Mouse (Mus musculus) forebrain, embryonic 12.5 days (tissue): ENCODE measurements at regions not wholly inside any gene's neighbourhood (a gene's known extent, or its start where the extent isn't known, plus 50 kb on each side); places are given as distances from the start of the nearest gene placed in this dataset.

Experiments
- ATAC-seq: fragments of 200-750 bp; cut with Nextera tagmentation; 2 replicates; pipeline ENCODE4 v1.8.0; 2017; ENCODE audit warnings: moderate TSS enrichment; ENCODE audit not compliant: low FRiP score
- H3K27ac ChIP-seq: fragments of 300-500 bp; sonication (generic); 2 replicates; pipeline ENCODE4 v1.5.1; 2016; ENCODE audit warnings: mild to moderate bottlenecking
- H3K27me3 ChIP-seq: fragments of 300-500 bp; sonication (generic); 2 replicates; pipeline ENCODE4 v1.6.1; 2016; ENCODE audit warnings: mild to moderate bottlenecking
- H3K36me3 ChIP-seq: fragments of 300-500 bp; sonication (generic); replicated peaks from 2 replicates; pipeline ENCODE4 v1.6.1; 2016; ENCODE audit warnings: mild to moderate bottlenecking
- H3K4me1 ChIP-seq: fragments of 300-500 bp; sonication (generic); 2 replicates; pipeline ENCODE4 v1.6.1; 2016
- H3K4me2 ChIP-seq: fragments of 300-500 bp; sonication (generic); 2 replicates; pipeline ENCODE4 v1.6.1; 2016; ENCODE audit warnings: mild to moderate bottlenecking, moderate library complexity
- H3K4me3 ChIP-seq: fragments of 300-500 bp; sonication (generic); replicated peaks from 2 replicates; pipeline ENCODE4 v1.5.1; 2016; ENCODE audit warnings: mild to moderate bottlenecking
- H3K9ac ChIP-seq: fragments of 300-500 bp; sonication (generic); 2 replicates; pipeline ENCODE4 v1.6.1; 2016; ENCODE audit warnings: mild to moderate bottlenecking
- H3K9me3 ChIP-seq: fragments of 300-500 bp; sonication (generic); 2 replicates; pipeline ENCODE4 v1.6.1; 2016
- WGBS: fragments of 180-500 bp; shearing (Covaris S2); methylation state at CpG from one replicate; pipeline ENCODE4 v1.1.7; 2016; 5-methylcytosine and 5-hydroxymethylcytosine counted together

DNA sequence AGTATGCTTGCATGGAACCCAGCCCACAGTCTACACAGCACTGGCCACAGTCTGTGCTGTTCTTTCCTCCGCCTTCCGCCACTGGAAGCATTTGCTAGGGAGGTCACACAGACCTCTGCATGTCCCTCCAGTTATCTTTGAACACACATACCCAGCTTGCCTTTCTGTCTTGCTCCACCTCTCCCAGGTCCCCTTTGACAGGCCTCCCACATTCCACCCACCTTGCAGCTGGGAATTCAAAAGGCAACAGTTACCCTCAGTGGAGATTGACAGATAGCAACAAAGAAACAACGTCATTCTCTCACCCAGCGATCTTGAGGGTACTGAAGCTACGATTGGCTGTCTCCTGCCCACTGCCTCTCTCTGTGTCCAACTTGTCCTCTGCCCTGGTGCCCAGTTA, 290.7 kb upstream of the Zmiz1 start:
- Histone ChIP-seq H3K4me2 (no peak overlapping the region), H3K9me3 (no peaks in the 10 kb centered on the region), H3K4me1 (peaks cover 12% of the 10 kb centered on the region), H3K27me3 (no peaks in the 10 kb centered on the region), H3K36me3 (no peaks in the 10 kb centered on the region), H3K27ac (no peak overlapping the region), H3K4me3 (no peak overlapping the region), H3K9ac (no peak overlapping the region)
- WGBS: 53% methylated on average over 5 of the region's 5 CpGs
- ATAC-seq: no peak

DNA sequence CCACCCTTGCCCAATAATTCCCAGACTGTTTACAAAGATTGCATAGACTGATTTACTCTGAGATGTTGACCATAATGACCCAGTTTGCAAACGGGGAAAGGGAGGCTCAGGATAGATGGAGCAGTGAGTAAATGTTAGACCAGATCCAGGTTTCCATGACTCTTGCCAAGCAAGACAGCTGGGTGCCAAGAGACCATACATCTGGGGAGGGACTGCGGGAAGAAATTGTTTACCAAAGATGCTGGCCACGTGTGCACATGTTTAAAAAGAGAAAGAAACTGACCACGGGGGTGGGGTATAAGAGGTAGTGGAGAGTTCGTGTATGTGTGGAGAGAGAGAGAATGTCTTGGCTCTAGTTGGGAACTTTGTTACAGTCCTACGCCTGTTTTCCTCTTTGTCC, 285.7 kb upstream of the Zmiz1 start:
- peaks cover 5% of the 10 kb centered on the region; the same call in 1 of the 2 replicates for H3K4me1 ChIP-seq
- H3K4me3 ChIP-seq: no peak overlapping the region
- no peak overlapping the region for H3K9ac ChIP-seq
- 82% methylated on average over 6 of the region's 6 CpGs for WGBS
- H3K27me3 ChIP-seq: no peaks in the 10 kb centered on the region
- ATAC-seq: no peak
- no peak overlapping the region for H3K27ac ChIP-seq
- H3K4me2 ChIP-seq: no peak overlapping the region
- no peaks in the 10 kb centered on the region for H3K36me3 ChIP-seq
- H3K9me3 ChIP-seq: no peaks in the 10 kb centered on the region

DNA sequence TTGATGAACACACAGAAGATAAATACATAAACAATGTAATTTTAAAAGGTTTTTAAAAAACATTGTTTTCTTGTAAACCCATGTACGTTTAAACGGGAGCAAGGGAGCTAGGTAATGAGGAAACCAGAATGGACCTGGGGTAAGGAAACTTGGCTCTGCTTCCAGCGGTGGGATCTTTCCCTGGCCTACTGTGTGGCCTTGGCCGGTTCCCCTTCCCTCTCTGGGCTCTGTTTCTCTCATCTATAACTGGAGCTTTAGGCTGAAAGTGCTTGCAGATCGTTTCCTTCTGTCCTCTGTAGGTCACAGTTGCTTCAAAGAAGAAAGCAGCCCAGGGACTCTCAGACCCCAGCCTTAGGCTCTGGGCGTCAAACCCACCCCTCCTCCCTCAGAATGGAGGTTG, 285.1 kb upstream of the Zmiz1 start:
- no peaks in the 10 kb centered on the region for H3K27me3 ChIP-seq
- no peaks in the 10 kb centered on the region for H3K9me3 ChIP-seq
- no peak overlapping the region for H3K4me2 ChIP-seq
- H3K36me3 ChIP-seq: no peaks in the 10 kb centered on the region
- ATAC-seq: no peak
- no peak overlapping the region for H3K9ac ChIP-seq
- 83% methylated on average over 6 of the region's 6 CpGs for WGBS
- H3K4me3 ChIP-seq: no peak overlapping the region
- no peaks in the 10 kb centered on the region for H3K4me1 ChIP-seq
- no peak overlapping the region for H3K27ac ChIP-seq

DNA sequence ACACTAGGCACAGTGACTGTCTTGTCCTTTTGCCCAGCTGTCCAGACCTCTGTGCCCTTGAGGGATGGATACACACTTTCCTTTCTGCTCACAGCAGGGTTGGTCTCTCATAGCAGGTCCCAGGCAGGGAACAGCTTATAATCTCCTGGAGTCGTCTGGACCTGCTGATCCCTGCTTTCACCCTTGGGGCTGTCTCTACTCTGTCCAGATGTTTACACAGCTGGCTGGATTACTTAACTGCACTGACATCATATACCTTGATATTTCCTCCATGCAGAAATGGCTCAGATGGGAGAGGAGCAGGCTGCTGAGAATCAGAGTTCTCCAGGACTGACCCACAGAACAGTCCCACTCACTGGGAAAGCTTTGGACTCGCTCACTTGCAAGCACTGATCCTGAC, 284.6 kb upstream of the Zmiz1 start:
- H3K36me3 ChIP-seq: no peaks in the 10 kb centered on the region
- WGBS: 61% methylated on average over 2 of the region's 2 CpGs
- H3K27me3 ChIP-seq: no peaks in the 10 kb centered on the region
- H3K4me3 ChIP-seq: no peak overlapping the region
- H3K4me2 ChIP-seq: no peak overlapping the region
- H3K9ac ChIP-seq: no peak overlapping the region
- no peaks in the 10 kb centered on the region for H3K4me1 ChIP-seq
- no peak for ATAC-seq
- H3K9me3 ChIP-seq: no peaks in the 10 kb centered on the region
- H3K27ac ChIP-seq: no peak overlapping the region

DNA sequence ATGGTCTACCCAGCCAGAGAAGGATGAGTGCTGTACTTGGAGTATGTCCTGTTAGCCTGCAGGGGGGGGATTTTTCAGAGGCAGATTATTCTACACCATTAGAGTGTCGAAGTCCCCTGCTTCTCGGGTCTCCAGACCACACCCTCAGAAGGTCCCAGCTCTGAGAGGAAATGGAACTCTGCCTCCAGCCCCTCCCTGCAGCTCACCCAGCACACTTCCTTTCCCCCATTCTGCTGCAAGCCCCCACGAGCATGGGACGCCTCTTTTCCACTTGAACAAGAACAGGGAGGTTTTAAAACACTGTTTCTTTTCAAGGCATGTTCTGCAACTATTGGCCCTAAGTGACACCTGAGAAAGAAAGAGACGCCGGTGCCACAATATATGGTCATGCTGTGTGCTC, 282.8 kb upstream of the Zmiz1 start:
- Histone ChIP-seq H3K27me3 (no peaks in the 10 kb centered on the region), H3K36me3 (no peaks in the 10 kb centered on the region), H3K9ac (no peak overlapping the region), H3K27ac (no peak overlapping the region), H3K9me3 (no peaks in the 10 kb centered on the region), H3K4me3 (no peak overlapping the region), H3K4me1 (peaks cover 8% of the 10 kb centered on the region), H3K4me2 (no peak overlapping the region)
- no peak for ATAC-seq
- WGBS: 81% methylated on average over 6 of the region's 6 CpGs

DNA sequence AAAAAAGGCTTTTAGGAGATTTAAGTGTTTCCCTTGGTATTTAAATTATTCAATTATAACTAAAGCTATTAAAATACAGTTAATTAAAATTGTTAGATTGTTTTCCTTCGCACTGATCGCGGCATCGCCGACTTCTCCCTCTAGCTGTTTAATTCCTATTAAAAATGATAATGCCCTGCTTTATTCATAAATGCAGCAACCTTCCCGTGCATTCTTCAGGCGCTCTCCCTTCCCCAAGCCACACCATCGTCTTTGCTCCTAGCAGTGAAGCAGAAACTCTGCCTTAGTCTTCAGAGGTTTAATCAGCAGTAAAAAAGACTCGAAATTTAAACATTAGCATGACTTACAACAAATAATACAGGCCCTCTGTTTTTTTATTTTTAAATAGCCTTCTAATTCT, 278.9 kb upstream of the Zmiz1 start:
- ATAC-seq: no peak
- H3K36me3 ChIP-seq: no peaks in the 10 kb centered on the region
- H3K9me3 ChIP-seq: no peaks in the 10 kb centered on the region
- peaks cover 12% of the 10 kb centered on the region for H3K4me1 ChIP-seq
- no peak overlapping the region for H3K27ac ChIP-seq
- H3K4me2 ChIP-seq: no peak overlapping the region
- no peak overlapping the region for H3K4me3 ChIP-seq
- H3K27me3 ChIP-seq: no peaks in the 10 kb centered on the region
- 59% methylated on average over 9 of the region's 9 CpGs for WGBS
- H3K9ac ChIP-seq: no peak overlapping the region

DNA sequence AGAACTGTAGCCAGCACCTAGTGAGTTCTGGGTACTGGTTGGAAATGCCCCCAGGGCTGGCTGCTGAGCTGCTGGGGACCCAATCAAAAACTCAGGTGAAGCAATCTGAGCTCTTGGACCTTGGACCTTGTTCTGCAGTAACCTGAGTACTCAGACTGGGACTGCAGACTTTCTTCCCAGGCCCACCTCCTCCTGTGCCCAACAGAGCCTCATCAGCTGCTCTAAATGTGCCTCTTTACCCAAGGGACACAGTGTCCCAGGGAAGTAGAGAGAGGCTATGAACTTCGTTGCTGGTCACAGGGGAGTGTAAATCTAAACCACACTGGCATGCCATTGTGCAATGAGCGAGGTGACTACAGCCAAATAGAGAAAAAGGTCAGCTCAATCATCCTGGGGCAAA, 277.6 kb upstream of the Zmiz1 start:
- WGBS: 69% methylated on average over 2 of the region's 2 CpGs

DNA sequence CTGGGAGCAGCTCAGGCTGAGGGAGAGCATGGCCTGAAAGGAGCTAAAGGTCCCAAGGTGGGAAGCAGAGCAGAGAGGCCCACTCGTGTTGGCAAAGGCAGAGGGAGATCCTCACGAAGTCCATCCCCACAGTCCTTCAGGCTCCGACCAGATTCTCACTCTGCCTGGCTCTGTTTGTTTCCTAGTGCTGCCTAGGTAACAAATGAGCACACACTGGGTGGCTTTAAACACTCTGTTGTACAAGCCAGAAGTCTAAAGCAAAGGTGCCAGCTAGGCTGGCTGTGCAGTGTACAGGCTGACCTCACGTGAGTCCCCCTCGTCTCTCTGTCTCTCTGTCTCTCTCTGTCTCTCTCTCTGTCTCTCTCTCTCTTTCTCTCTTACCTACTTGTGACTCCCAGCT, 274.9 kb upstream of the Zmiz1 start:
- no peaks in the 10 kb centered on the region for H3K36me3 ChIP-seq
- H3K4me3 ChIP-seq: no peak overlapping the region
- H3K9ac ChIP-seq: no peak overlapping the region
- H3K4me1 ChIP-seq: peaks cover 30% of the 10 kb centered on the region
- no peak overlapping the region for H3K4me2 ChIP-seq
- no peak for ATAC-seq
- no peaks in the 10 kb centered on the region for H3K9me3 ChIP-seq
- 76% methylated on average over 5 of the region's 5 CpGs for WGBS
- no peaks in the 10 kb centered on the region for H3K27me3 ChIP-seq
- no peak overlapping the region for H3K27ac ChIP-seq

More for the DNA sequence above, 277.6 kb upstream of the Zmiz1 start:
- H3K9ac ChIP-seq: no peak overlapping the region
- H3K9me3 ChIP-seq: no peaks in the 10 kb centered on the region
- H3K36me3 ChIP-seq: no peaks in the 10 kb centered on the region
- no peak overlapping the region for H3K27ac ChIP-seq
- no peak for ATAC-seq
- H3K4me3 ChIP-seq: no peak overlapping the region
- H3K27me3 ChIP-seq: no peaks in the 10 kb centered on the region
- H3K4me1 ChIP-seq: peaks cover 23% of the 10 kb centered on the region
- H3K4me2 ChIP-seq: no peak overlapping the region

DNA sequence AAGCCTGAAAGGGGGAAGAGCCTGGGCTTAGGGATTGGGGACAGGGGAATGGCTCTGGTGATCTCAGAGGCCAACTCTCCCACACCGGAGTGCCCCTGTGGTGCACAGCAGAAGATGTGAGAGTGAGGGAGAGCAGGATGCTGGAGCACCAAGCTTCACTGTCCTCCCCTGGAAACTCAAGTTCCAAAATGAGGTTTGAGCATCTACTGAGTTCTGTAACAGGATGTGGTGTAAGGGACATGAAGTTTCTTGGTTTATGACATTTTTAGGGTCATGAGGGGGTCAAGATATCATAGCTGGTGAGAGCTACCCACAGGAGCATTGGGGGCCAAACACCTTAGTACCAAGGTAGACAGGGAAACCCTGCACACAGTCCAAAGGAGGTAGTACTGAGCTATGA, 274.1 kb upstream of the Zmiz1 start:
- H3K4me3 ChIP-seq: no peak overlapping the region

DNA sequence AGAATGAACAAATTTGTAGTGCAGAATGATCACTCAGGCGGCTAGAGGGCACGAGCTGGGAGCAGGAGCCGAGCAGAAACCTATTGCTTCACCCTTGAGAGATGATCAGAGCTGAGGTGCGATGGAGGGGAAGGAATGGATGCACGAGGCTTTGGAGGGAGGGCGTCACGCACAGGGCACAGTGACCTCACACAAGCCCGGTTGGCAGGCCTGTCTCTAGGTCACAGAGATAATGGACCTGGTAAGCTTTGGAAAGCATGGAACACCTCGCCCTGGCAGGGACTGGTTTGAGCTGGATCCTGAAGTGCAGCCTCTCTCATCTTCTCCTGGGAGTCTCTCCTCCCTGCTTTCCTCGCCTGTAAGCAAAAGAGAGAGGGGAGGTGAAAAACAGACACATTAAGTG, 273.4 kb upstream of the Zmiz1 start:
- H3K36me3 ChIP-seq: no peaks in the 10 kb centered on the region
- peak; percentile 47 for ATAC-seq
- H3K9me3 ChIP-seq: no peaks in the 10 kb centered on the region
- H3K27me3 ChIP-seq: no peaks in the 10 kb centered on the region
- peaks cover 22% of the 10 kb centered on the region for H3K4me1 ChIP-seq
- H3K27ac ChIP-seq: peak overlapping the region; percentile 65
- H3K4me2 ChIP-seq: no peak overlapping the region
- H3K9ac ChIP-seq: no peak overlapping the region
- H3K4me3 ChIP-seq: no peak overlapping the region
- WGBS: 46% methylated on average over 10 of the region's 10 CpGs

More for the DNA sequence above, 274.1 kb upstream of the Zmiz1 start:
- H3K9ac ChIP-seq: no peak overlapping the region
- H3K27me3 ChIP-seq: no peaks in the 10 kb centered on the region
- no peak overlapping the region for H3K4me2 ChIP-seq
- no peaks in the 10 kb centered on the region for H3K9me3 ChIP-seq
- H3K27ac ChIP-seq: no peak overlapping the region
- H3K36me3 ChIP-seq: no peaks in the 10 kb centered on the region
- ATAC-seq: no peak
- peaks cover 26% of the 10 kb centered on the region for H3K4me1 ChIP-seq
- WGBS: 85% methylated on average over 1 of the region's 1 CpGs

DNA sequence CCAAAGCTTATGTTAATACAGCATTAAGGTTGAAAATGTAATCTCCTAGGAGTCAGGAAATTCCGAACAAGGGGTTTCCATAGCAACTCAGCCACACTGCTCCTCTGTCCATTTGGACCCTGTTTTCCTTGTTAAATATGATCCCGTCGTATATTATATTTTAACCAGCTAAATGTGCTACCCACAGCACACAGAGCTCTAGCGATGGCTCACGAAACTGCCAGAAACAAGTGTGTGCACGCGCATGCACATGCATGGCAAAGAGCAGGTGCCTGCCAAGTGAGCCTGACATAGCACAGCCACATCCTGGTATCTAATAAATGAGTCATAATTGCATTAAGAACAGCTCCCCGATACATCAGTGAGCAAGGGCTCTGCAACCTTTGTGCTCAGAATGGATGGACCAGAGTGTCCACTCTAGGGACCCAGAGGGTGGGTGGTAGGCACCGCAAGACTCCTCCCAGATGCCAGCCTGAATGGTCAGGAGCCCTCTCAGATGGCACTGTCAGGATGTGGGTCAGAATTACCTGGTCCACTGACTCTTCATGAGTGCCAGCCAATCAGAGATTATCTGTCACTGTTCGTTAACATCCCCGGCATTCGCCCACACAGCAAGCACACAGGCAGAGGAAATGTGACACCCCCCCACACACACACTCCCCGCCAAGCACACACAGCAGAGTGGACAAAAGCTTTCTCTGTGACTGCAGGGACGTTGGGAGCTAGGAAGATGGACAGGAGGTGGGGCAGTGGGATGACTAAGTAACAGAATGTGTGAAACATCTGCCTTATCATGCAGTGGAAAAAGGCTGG, 272.8 kb upstream of the Zmiz1 start:
- Histone ChIP-seq H3K36me3 (no peaks in the 10 kb centered on the region), H3K9ac (no peak overlapping the region), H3K4me1 (peaks cover 22% of the 10 kb centered on the region), H3K27me3 (no peaks in the 10 kb centered on the region), H3K27ac (peak overlapping the region; percentile 70), H3K9me3 (no peaks in the 10 kb centered on the region), H3K4me2 (no peak overlapping the region), H3K4me3 (no peak overlapping the region)
- ATAC-seq: peak; percentile 52
- WGBS: 42% methylated on average over 14 of the region's 14 CpGs

DNA sequence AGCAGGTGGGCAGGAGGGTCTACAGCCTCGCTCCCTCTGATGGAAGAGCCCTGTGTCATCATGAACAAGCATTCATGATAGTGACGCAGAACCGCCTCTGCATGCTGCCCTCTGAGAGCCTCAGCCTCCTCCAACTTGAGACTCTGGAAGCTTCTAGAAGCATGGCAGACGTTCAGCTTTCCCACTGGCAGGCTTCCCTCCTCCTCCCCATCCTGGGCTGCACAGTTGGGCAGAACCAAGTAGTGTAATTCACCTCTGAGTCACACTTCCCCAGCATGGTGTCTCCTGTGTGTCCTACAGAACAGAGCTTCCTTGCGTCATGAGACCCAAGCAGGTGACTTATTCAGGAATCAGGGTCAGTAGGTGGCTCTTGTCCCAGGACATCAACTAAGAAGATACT, 271.3 kb upstream of the Zmiz1 start:
- 97% methylated on average over 5 of the region's 5 CpGs for WGBS
- H3K27ac ChIP-seq: no peak overlapping the region
- ATAC-seq: no peak

DNA sequence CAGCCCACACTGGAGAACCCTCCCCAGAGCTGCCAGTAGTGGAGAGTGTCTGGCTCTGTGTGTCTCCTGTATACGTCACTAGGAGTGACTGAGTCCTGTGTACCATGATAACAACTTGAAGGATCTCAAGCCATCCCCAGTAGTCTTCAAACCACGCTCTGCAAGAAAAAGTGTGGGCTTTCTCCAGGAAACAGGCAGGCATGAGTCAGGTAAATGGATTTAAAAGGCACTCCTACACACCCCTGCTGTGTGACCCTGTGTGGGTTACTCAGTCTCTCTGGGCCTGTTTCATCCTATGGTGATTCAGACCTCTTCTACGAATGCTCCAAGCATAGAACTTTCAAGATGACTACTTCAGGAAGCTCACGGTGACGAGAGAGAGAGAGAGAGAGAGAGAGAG, 269.7 kb upstream of the Zmiz1 start:
- Histone ChIP-seq H3K9ac (no peak overlapping the region), H3K27me3 (no peaks in the 10 kb centered on the region), H3K9me3 (no peaks in the 10 kb centered on the region), H3K4me1 (peaks cover 18% of the 10 kb centered on the region), H3K4me2 (no peak overlapping the region), H3K27ac (no peak overlapping the region), H3K4me3 (no peak overlapping the region), H3K36me3 (no peaks in the 10 kb centered on the region)
- no peak for ATAC-seq
- WGBS: 89% methylated on average over 5 of the region's 5 CpGs

More for the DNA sequence above, 271.3 kb upstream of the Zmiz1 start:
- no peak overlapping the region for H3K4me3 ChIP-seq
- H3K36me3 ChIP-seq: no peaks in the 10 kb centered on the region
- no peak overlapping the region for H3K4me2 ChIP-seq
- H3K9ac ChIP-seq: no peak overlapping the region
- peaks cover 18% of the 10 kb centered on the region for H3K4me1 ChIP-seq
- H3K27me3 ChIP-seq: no peaks in the 10 kb centered on the region
- no peaks in the 10 kb centered on the region for H3K9me3 ChIP-seq
